Mouse (Mus musculus) erythroblast, embryonic 14.5 days (primary cell): ENCODE measurements at regions not wholly inside any gene's neighbourhood (a gene's known extent, or its start where the extent isn't known, plus 50 kb on each side); places are given as distances from the start of the nearest gene placed in this dataset.

Source experiments
- GATA1 ChIP-seq: IDR thresholded peaks from 2 replicates; pipeline ENCODE4 v1.6.1; 2012; ENCODE audit warnings: low read length, inconsistent platforms, mixed read lengths
- TAL1 ChIP-seq: IDR thresholded peaks from 3 replicates; pipeline ENCODE4 v1.6.1; 2012; ENCODE audit warnings: low read length, inconsistent platforms, mixed read lengths

DNA sequence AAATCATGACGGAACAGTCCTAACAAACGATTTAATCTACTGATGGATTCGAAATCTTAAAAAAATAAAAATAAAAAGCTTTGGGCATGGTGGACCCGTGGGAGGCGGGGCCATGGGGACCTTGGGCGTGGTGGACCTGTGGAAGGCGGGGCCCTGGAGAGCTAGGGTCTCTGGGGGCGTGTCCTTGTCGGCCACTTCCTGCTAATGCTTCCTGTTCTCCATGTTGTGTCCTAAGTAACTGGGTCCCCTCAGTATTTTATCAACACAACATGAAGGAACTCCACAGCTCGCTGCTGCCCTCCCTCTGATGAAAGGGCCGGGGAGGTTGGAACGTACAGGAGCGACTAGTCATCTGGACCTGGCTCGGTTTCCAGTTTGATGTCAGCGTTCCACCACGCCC, 75.3 kb upstream of the Plekha5 start:
- TF ChIP-seq GATA1 (no peak), TAL1 (no peak)
